Mouse (Mus musculus) liver, embryonic 14.5 days (tissue): ENCODE results near the gene 1700123O20Rik.

Experiments used
- CTCF ChIP-seq: IDR thresholded peaks from 2 replicates; pipeline ENCODE4 v1.5.1; 2016; ENCODE audit warnings: antibody characterized with exemption, low read depth, control low read depth
- EP300 ChIP-seq: IDR thresholded peaks from 2 replicates; pipeline ENCODE4 v1.6.1; 2016; ENCODE audit warnings: antibody characterized with exemption, low read depth

GRCm38 (mm10) chr14:54720654-54721350, 34.8 kb downstream of the 1700123O20Rik start:
- TF ChIP-seq EP300 (no peak), CTCF (no peak)
